Mouse (Mus musculus) forebrain, postnatal 0 days (tissue): ENCODE measurements around the gene Atxn7. TPM values are rescaled to one million over a fixed set of nuclear protein-coding genes. Genes with fewer than 3 reads are reported as not detected.
"Not testable (repeated sequence)": the region's sequence is repeated elsewhere in the genome, so short reads cannot be mapped to it uniquely, and the experiment has no call there.

ENCODE experiments used
- ATAC-seq: fragments of 200-750 bp; cut with Nextera tagmentation; 2 replicates; pipeline ENCODE4 v1.8.0; 2017; ENCODE audit warnings: mild to moderate bottlenecking, moderate library complexity
- DNase-seq: peaks from one replicate; pipeline ENCODE4 v3.0.0-alpha.2; 2015
- H3K27ac ChIP-seq: fragments of 300-500 bp; sonication (generic); 2 replicates; pipeline ENCODE4 v1.5.1; 2014; ENCODE audit warnings: low read depth, mild to moderate bottlenecking, antibody characterized with exemption, low read length, moderate library complexity, mixed read lengths
- H3K27me3 ChIP-seq: fragments of 300-500 bp; sonication (generic); 2 replicates; pipeline ENCODE4 v1.6.1; 2014; ENCODE audit warnings: mild to moderate bottlenecking, low read length, mixed read lengths; ENCODE audit not compliant: insufficient read depth
- H3K36me3 ChIP-seq: fragments of 300-500 bp; sonication (generic); 2 replicates; pipeline ENCODE4 v1.6.1; 2014; ENCODE audit warnings: mild to moderate bottlenecking, moderate library complexity; ENCODE audit not compliant: insufficient read depth
- H3K4me1 ChIP-seq: fragments of 300-500 bp; sonication (generic); 2 replicates; pipeline ENCODE4 v1.6.1; 2014; ENCODE audit warnings: antibody characterized with exemption; ENCODE audit not compliant: insufficient read depth
- H3K4me2 ChIP-seq: fragments of 300-500 bp; sonication (generic); 2 replicates; pipeline ENCODE4 v1.6.1; 2014; ENCODE audit warnings: low read depth, mild to moderate bottlenecking, moderate library complexity
- H3K4me3 ChIP-seq: fragments of 300-500 bp; sonication (generic); 2 replicates; pipeline ENCODE4 v1.5.1; 2014; ENCODE audit warnings: low read depth, low read length, mixed read lengths
- H3K9ac ChIP-seq: fragments of 300-500 bp; sonication (generic); 2 replicates; pipeline ENCODE4 v1.6.1; 2014; ENCODE audit warnings: mild to moderate bottlenecking
- H3K9me3 ChIP-seq: fragments of 300-500 bp; sonication (generic); 2 replicates; pipeline ENCODE4 v1.6.1; 2016; ENCODE audit warnings: low read length
- CTCF ChIP-seq: sonication (generic); IDR thresholded peaks from 2 replicates; pipeline ENCODE4 v1.5.1; 2016; ENCODE audit warnings: antibody characterized with exemption, control low read depth, low read depth
- WGBS: fragments of 180-500 bp; shearing (Covaris S2); extraction: QIAGEN DNeasy Blood & Tissue Kit; methylation state at CpG from one replicate; pipeline ENCODE4 v1.1.7; 2014; 5-methylcytosine and 5-hydroxymethylcytosine counted together
- polyA plus RNA-seq: library from polyadenylated mRNA; unstranded; fragments of >200 nt; fragmentation: Nextera tagmentation; extraction: Ambion mirVana; gene quantifications from 2 replicates; pipeline ENCODE4 v1.2.1, GENCODE M21; 2015
- total RNA-seq: library from RNA; depleted of rRNA; stranded (reverse); fragments of >200 nt; gene quantifications from 2 replicates; pipeline ENCODE4 v1.2.3, GENCODE M21; 2014

The Atxn7 gene
- total and polyA plus RNA-seq, 2 experiments from 2014 or later: 2.2 to 14.4 TPM

GRCm38 (mm10) chr14:14030621-14031020 lies 69.4 kb downstream of the Atxn7 start:
- Histone ChIP-seq H3K4me1 (no peaks in the 10 kb centered on the region), H3K36me3 (no peaks in the 10 kb centered on the region), H3K27ac (no peak overlapping the region), H3K9ac (no peak overlapping the region), H3K9me3 (no peaks in the 10 kb centered on the region), H3K27me3 (no peaks in the 10 kb centered on the region), H3K4me2 (no peak overlapping the region), H3K4me3 (no peak overlapping the region)
- WGBS: 94% methylated on average over 2 of the region's 2 CpGs
- DNase-seq (no peak), ATAC-seq (no peak)
- no peak for TF ChIP-seq CTCF

DNA sequence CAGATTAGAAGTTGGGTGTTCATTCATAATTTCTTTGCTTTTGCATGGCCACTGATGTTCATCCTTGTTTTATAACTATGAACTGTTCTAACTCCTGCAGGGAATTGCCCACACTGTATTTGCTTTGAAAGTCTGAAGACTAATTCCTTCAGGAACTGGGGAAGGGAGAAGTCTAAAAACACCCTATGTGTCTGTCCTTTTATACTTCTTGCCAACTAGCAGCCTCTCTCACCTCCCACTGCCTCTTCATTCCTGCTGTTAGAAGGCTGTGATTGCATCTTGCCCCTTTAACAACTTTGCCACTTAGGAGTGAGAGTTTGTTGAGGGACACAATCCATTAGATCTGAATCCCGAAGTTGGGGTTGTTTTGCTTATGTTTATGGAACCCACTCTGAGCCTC lies 71.6 kb downstream of the Atxn7 start:
- no peaks in the 10 kb centered on the region for H3K9me3 ChIP-seq
- no peak overlapping the region for H3K9ac ChIP-seq
- 88% methylated on average over 1 of the region's 1 CpGs for WGBS
- no peak overlapping the region for H3K27ac ChIP-seq
- H3K27me3 ChIP-seq: no peaks in the 10 kb centered on the region
- no peak overlapping the region for H3K4me3 ChIP-seq
- H3K4me2 ChIP-seq: no peak overlapping the region
- no peak for TF ChIP-seq CTCF
- H3K36me3 ChIP-seq: no peaks in the 10 kb centered on the region
- no peak for DNase-seq
- ATAC-seq: no peak
- H3K4me1 ChIP-seq: no peaks in the 10 kb centered on the region

DNA sequence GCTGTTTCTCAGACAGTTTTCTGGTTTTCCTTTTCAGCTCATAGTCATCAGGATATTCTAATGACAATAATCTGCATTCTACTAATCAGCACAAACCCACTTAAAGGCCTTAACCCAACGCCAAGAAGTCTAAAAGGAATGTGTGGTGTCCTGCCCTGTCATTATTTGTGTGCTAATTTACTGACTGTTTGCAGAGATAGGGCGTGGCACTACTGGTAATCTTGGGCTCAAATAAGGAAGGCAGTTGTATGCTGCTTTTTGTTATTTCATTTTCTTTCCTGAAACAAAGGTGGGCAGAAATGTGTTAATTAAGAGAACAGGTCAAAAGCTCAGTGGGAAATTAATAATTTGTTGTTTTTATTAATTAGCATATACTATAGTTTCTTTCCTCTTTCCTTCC lies 75.1 kb downstream of the Atxn7 start:
- no peaks in the 10 kb centered on the region for H3K4me1 ChIP-seq
- ATAC-seq (no peak), DNase-seq (no peak)
- no peaks in the 10 kb centered on the region for H3K9me3 ChIP-seq
- no peak overlapping the region for H3K27ac ChIP-seq
- H3K4me3 ChIP-seq: no peak overlapping the region
- no peak overlapping the region for H3K4me2 ChIP-seq
- WGBS: 55% methylated on average over 2 of the region's 2 CpGs
- TF ChIP-seq CTCF: no peak
- no peaks in the 10 kb centered on the region for H3K27me3 ChIP-seq
- peaks cover 4% of the 10 kb centered on the region; the same call in 1 of the 2 replicates for H3K36me3 ChIP-seq
- H3K9ac ChIP-seq: no peak overlapping the region

DNA sequence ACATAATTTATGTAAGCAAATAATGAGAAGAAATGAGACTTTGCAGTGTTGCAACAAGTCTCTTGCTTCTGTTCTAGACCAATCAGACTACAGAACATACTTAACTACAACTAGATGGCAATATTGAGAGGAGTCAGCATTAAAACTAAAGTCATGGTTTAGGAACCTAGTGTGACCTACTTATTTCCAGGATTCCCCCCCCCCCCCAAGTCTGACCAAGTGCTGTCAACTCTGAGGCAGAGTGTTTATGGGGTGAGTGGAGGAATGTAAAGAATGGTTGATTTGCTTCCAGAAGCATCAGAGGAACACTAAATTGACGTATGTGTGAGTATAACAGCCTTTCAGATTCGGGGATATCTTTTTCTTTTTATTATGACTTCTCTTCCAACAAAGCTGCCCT lies 77.0 kb downstream of the Atxn7 start:
- DNase-seq: no peak
- H3K9me3 ChIP-seq: no peaks in the 10 kb centered on the region
- no peak overlapping the region for H3K27ac ChIP-seq
- ATAC-seq: no peak
- no peak overlapping the region for H3K4me3 ChIP-seq
- no peak overlapping the region for H3K9ac ChIP-seq
- 84% methylated on average over 2 of the region's 2 CpGs for WGBS
- TF ChIP-seq CTCF: no peak
- H3K4me2 ChIP-seq: no peak overlapping the region
- no peaks in the 10 kb centered on the region for H3K27me3 ChIP-seq
- no peaks in the 10 kb centered on the region for H3K4me1 ChIP-seq
- peaks cover 4% of the 10 kb centered on the region; the same call in 1 of the 2 replicates for H3K36me3 ChIP-seq

GRCm38 (mm10) chr14:14042336-14042735 lies 81.1 kb downstream of the Atxn7 start:
- H3K9me3 ChIP-seq: no peaks in the 10 kb centered on the region
- H3K27ac ChIP-seq: no peak overlapping the region
- no peak overlapping the region for H3K4me2 ChIP-seq
- no peaks in the 10 kb centered on the region for H3K4me1 ChIP-seq
- DNase-seq (no peak), ATAC-seq (no peak)
- peaks cover 4% of the 10 kb centered on the region; the same call in 1 of the 2 replicates for H3K36me3 ChIP-seq
- 44% methylated on average over 4 of the region's 4 CpGs for whole genome bisulfite sequencing
- no peaks in the 10 kb centered on the region for H3K27me3 ChIP-seq
- H3K4me3 ChIP-seq: no peak overlapping the region
- no peak overlapping the region for H3K9ac ChIP-seq
- TF ChIP-seq CTCF: no peak

- ATAC-seq: peak; percentile 85
- peak; percentile 72 for TF ChIP-seq CTCF
- no peaks in the 10 kb centered on the region for H3K27me3 ChIP-seq
- no peak overlapping the region for H3K27ac ChIP-seq
- no peaks in the 10 kb centered on the region for H3K9me3 ChIP-seq
- no peak overlapping the region for H3K4me3 ChIP-seq
- H3K36me3 ChIP-seq: peaks cover 10% of the 10 kb centered on the region; the same call in 1 of the 2 replicates
- WGBS: 91% methylated on average over 2 of the region's 2 CpGs
- peak; percentile 35 for DNase-seq
- H3K9ac ChIP-seq: no peak overlapping the region
- no peak overlapping the region for H3K4me2 ChIP-seq
- H3K4me1 ChIP-seq: no peaks in the 10 kb centered on the region
Observed at GRCm38 (mm10) chr14:14054386-14054785, 93.1 kb downstream of the Atxn7 start.

GRCm38 (mm10) chr14:14059606-14060005 lies 98.4 kb downstream of the Atxn7 start:
- DNase-seq, H3K4me1 ChIP-seq, H3K27me3 ChIP-seq, H3K36me3 ChIP-seq, H3K9ac ChIP-seq, H3K9me3 ChIP-seq, ATAC-seq, H3K4me3 ChIP-seq, H3K27ac ChIP-seq, H3K4me2 ChIP-seq: not testable (repeated sequence)
